Mouse (Mus musculus): ENCODE results near the gene Aldh3b1.

DNA sequence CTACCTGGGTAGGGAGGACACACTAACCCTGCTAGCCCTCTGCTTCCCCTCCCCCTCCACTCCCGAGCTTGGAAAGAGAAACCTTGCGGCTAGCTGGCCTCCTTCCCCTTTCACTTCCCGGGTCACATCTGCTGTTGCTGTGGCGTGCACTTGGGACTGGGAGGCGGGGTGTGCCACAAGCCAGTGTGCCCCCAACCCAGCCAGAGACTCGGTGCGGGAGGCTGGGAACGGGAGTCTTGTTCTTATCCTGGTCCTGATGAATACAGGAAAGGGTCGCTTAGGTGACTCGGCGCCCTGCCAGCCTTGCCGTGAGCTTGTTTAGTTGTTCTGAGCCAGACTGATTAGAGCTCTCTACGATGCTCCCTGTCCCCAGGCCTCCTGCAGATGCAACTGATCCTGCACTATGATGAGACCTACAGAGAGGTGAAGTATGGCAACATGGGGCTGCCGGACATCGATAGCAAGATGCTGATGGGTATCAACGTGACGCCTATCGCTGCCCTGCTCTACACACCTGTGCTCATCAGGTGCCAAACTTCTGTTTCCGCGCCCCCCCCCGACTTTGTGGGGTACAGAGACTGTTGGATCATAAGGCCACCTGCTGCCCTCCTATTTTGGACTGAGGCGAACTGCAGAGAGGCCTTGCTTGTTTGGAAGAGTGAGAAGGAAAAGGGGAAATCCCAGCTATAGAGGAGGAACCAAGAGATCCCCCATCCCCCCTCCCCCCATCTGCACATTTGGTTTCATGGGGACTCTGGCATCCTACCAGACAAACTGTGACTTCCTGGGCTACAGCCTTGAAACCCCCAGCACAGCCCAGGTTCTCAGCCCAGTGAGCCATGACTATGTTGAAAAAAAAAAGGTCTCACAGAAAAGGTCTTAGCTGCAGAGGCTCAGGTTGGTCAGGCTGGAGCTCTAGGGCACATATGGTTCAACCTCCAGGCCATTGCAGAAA, 6.6 kb upstream of the Aldh3b1 start:
- TF ChIP-seq CTCF (IDR thresholded peaks at IDR 0.05; ENCODE audit: control insufficient read depth, insufficient read depth, low read length) (no peak), POLR2A (IDR thresholded peaks at IDR 0.05; ENCODE audit: borderline replicate concordance, control insufficient read depth, low read depth, low read length) (peak; percentile 64; the same call in 1 of the 2 replicates)
